Mouse (Mus musculus) myocyte (in vitro differentiated cells): ENCODE data around the gene Mertk. TPM values are rescaled to one million over a fixed set of nuclear protein-coding genes. Genes with fewer than 3 reads are reported as not detected.
A peak's percentile ranks its signal among the peaks of the same experiment; 100 is the strongest.
"Not testable (repeated sequence)": the region's sequence is repeated elsewhere in the genome, so short reads cannot be mapped to it uniquely, and the experiment has no call there.

Experiments
- H3K27me3 ChIP-seq: one replicate; pipeline ENCODE4 v1.6.1; 2011; ENCODE audit not compliant: control insufficient read depth, insufficient read depth, insufficient read length
- H3K36me3 ChIP-seq: one replicate; pipeline ENCODE4 v1.6.1; 2011; ENCODE audit not compliant: control insufficient read depth, insufficient read depth
- H3K4me2 ChIP-seq: one replicate; pipeline ENCODE4 v1.6.1; 2011; ENCODE audit warnings: low read depth, control low read depth
- H3K4me3 ChIP-seq: one replicate; pipeline ENCODE4 v1.5.1; 2011; ENCODE audit warnings: mild to moderate bottlenecking, control low read depth, moderate library complexity
- H3K79me2 ChIP-seq: one replicate; pipeline ENCODE4 v1.6.1; 2011; ENCODE audit not compliant: control insufficient read depth, insufficient read depth
- H3ac ChIP-seq: one replicate; pipeline ENCODE4 v1.6.1; 2011; ENCODE audit not compliant: control insufficient read depth, insufficient read length
- CEBPB ChIP-seq: IDR thresholded peaks from 2 replicates; pipeline ENCODE4 v1.6.1; 2011; ENCODE audit warnings: mild to moderate bottlenecking, moderate library complexity; ENCODE audit not compliant: poor library complexity, insufficient read depth, severe bottlenecking
- E2F4 ChIP-seq: IDR thresholded peaks from one replicate; pipeline ENCODE4 v1.6.1; 2011; ENCODE audit warnings: mild to moderate bottlenecking, control low read depth, moderate library complexity; ENCODE audit not compliant: insufficient read depth
- MAX ChIP-seq: IDR thresholded peaks from one replicate; pipeline ENCODE4 v1.6.1; 2011; ENCODE audit warnings: low read depth, mild to moderate bottlenecking, control low read depth
- MYOD1 ChIP-seq, 3 experiments: IDR thresholded peaks; one replicate each; pipeline ENCODE4 v1.6.1; 2011; ENCODE audit warnings: control low read depth in 2 of 3, low read depth in 2 of 3, mild to moderate bottlenecking in 2 of 3, moderate library complexity in 1 of 3; ENCODE audit not compliant: insufficient read length in 2 of 3, control insufficient read depth in 1 of 3
- MYOG ChIP-seq, 3 experiments: IDR thresholded peaks; one replicate each; pipeline ENCODE4 v1.6.1; 2011; ENCODE audit warnings: control low read depth in 2 of 3, low read depth in 2 of 3, mild to moderate bottlenecking in 2 of 3; ENCODE audit not compliant: insufficient read length in 2 of 3, control insufficient read depth in 1 of 3, insufficient read depth in 1 of 3
- POLR2A ChIP-seq: IDR thresholded peaks from one replicate; pipeline ENCODE4 v1.6.1; 2011; ENCODE audit warnings: low read depth, mild to moderate bottlenecking, control low read depth, moderate library complexity; ENCODE audit not compliant: insufficient read length
- POLR2AphosphoS2 ChIP-seq: IDR thresholded peaks from one replicate; pipeline ENCODE4 v1.6.1; 2011; ENCODE audit warnings: low read depth, control low read depth; ENCODE audit not compliant: insufficient read length
- REST ChIP-seq: IDR thresholded peaks from one replicate; pipeline ENCODE4 v1.6.1; 2011; ENCODE audit warnings: mild to moderate bottlenecking, control low read depth, moderate library complexity; ENCODE audit not compliant: insufficient read depth, insufficient read length
- SRF ChIP-seq: IDR thresholded peaks from one replicate; pipeline ENCODE4 v1.6.1; 2011; ENCODE audit warnings: low read depth; ENCODE audit not compliant: control insufficient read depth, insufficient read length
- TCF12 ChIP-seq: IDR thresholded peaks from one replicate; pipeline ENCODE4 v1.6.1; 2011; ENCODE audit warnings: mild to moderate bottlenecking, control low read depth; ENCODE audit not compliant: poor library complexity, insufficient read depth, severe bottlenecking
- TCF3 ChIP-seq: IDR thresholded peaks from one replicate; pipeline ENCODE4 v1.6.1; 2011; ENCODE audit warnings: low read depth, control low read depth; ENCODE audit not compliant: insufficient read length
- USF1 ChIP-seq: IDR thresholded peaks from one replicate; pipeline ENCODE4 v1.6.1; 2011; ENCODE audit warnings: low read depth, mild to moderate bottlenecking, control low read depth, moderate library complexity
- polyA plus RNA-seq: library from polyadenylated mRNA; unstranded; fragments of >200 nt; fragmentation: generic; extraction: Trizol; gene quantifications from one replicate; pipeline ENCODE4 v1.2.1, GENCODE M21; 2012; ENCODE audit warnings: missing spikeins

The Mertk gene
- polyA plus RNA-seq, 1 experiment = 0.89 TPM

- H3K36me3 ChIP-seq = no peaks in the 10 kb centered on the region
- no peaks in the 10 kb centered on the region for H3K79me2 ChIP-seq
- no peak for TF ChIP-seq MYOD1 (IDR thresholded peaks at IDR 0.05; ENCODE audit: control insufficient read depth in 1 of 3, insufficient read length in 2 of 3, low read depth in 2 of 3)
- TF ChIP-seq CEBPB = no peak
- no peak for TF ChIP-seq POLR2A
- no peak for TF ChIP-seq SRF
- TF ChIP-seq POLR2AphosphoS2 = no peak
- TF ChIP-seq REST = no peak
- TF ChIP-seq MAX = no peak
- TF ChIP-seq TCF12 = no peak
- TF ChIP-seq USF1 = no peak
- no peak for TF ChIP-seq E2F4
- no peak for TF ChIP-seq MYOG (IDR thresholded peaks at IDR 0.05; ENCODE audit: control insufficient read depth in 1 of 3, insufficient read depth in 1 of 3, insufficient read length in 2 of 3, low read depth in 2 of 3)
- no peak for TF ChIP-seq TCF3
- no peaks in the 10 kb centered on the region for H3K27me3 ChIP-seq
- H3K4me2 ChIP-seq = peak overlapping the region; percentile 42
- no peak overlapping the region for H3ac ChIP-seq
- H3K4me3 ChIP-seq = no peak overlapping the region
These were observed 6.0 kb upstream of the Mertk start for GRCm38 (mm10) chr2:128692771-128693170.

- Histone ChIP-seq H3K79me2 (no peaks in the 10 kb centered on the region), H3K27me3 (no peaks in the 10 kb centered on the region), H3ac (no peak overlapping the region), H3K4me3 (no peak overlapping the region), H3K4me2 (peak overlapping the region; percentile 42), H3K36me3 (no peaks in the 10 kb centered on the region)
- TF ChIP-seq TCF3 (no peak), MYOD1 (IDR thresholded peaks at IDR 0.05; ENCODE audit: control insufficient read depth in 1 of 3, insufficient read length in 2 of 3, low read depth in 2 of 3) (no peak), CEBPB (no peak), POLR2A (no peak), USF1 (no peak), MAX (no peak), REST (no peak), POLR2AphosphoS2 (no peak), E2F4 (no peak), MYOG (IDR thresholded peaks at IDR 0.05; ENCODE audit: control insufficient read depth in 1 of 3, insufficient read depth in 1 of 3, insufficient read length in 2 of 3, low read depth in 2 of 3) (no peak), SRF (no peak), TCF12 (no peak)
These were observed 5.5 kb upstream of the Mertk start for GRCm38 (mm10) chr2:128693236-128693635.

GRCm38 (mm10) chr2:128693828-128694227 is 4.9 kb upstream of the Mertk start:
- H3K36me3 ChIP-seq, H3ac ChIP-seq, H3K27me3 ChIP-seq, H3K4me2 ChIP-seq, H3K4me3 ChIP-seq, H3K79me2 ChIP-seq: not testable (repeated sequence)

- H3K4me2 ChIP-seq = no peak overlapping the region
- no peaks in the 10 kb centered on the region for H3K36me3 ChIP-seq
- TF ChIP-seq REST = no peak
- no peak for TF ChIP-seq TCF3
- no peak for TF ChIP-seq CEBPB
- no peak for TF ChIP-seq POLR2A
- no peak for TF ChIP-seq USF1
- TF ChIP-seq TCF12 = no peak
- no peak for TF ChIP-seq SRF
- no peak for TF ChIP-seq MAX
- no peak for TF ChIP-seq POLR2AphosphoS2
- no peak for TF ChIP-seq E2F4
- TF ChIP-seq MYOG (IDR thresholded peaks at IDR 0.05; ENCODE audit: control insufficient read depth in 1 of 3, insufficient read depth in 1 of 3, insufficient read length in 2 of 3, low read depth in 2 of 3) = no peak
- no peak for TF ChIP-seq MYOD1 (IDR thresholded peaks at IDR 0.05; ENCODE audit: control insufficient read depth in 1 of 3, insufficient read length in 2 of 3, low read depth in 2 of 3)
- H3K4me3 ChIP-seq = no peak overlapping the region
- no peak overlapping the region for H3ac ChIP-seq
- no peaks in the 10 kb centered on the region for H3K27me3 ChIP-seq
- no peaks in the 10 kb centered on the region for H3K79me2 ChIP-seq
These were observed 4.2 kb upstream of the Mertk start for GRCm38 (mm10) chr2:128694548-128694947.

- H3K79me2 ChIP-seq = no peaks in the 10 kb centered on the region
These were observed 2.3 kb upstream of the Mertk start for GRCm38 (mm10) chr2:128696426-128696825.

More at GRCm38 (mm10) chr2:128696426-128696825, 2.3 kb upstream of the Mertk start:
- no peak overlapping the region for H3K4me2 ChIP-seq
- no peaks in the 10 kb centered on the region for H3K36me3 ChIP-seq
- TF ChIP-seq TCF3 (no peak), CEBPB (no peak), USF1 (no peak), MAX (no peak), POLR2AphosphoS2 (no peak)
- H3K4me3 ChIP-seq = no peak overlapping the region
- H3ac ChIP-seq = no peak overlapping the region
- no peaks in the 10 kb centered on the region for H3K27me3 ChIP-seq
